Mouse (Mus musculus) heart, adult 8-10 months (tissue): Measurements from ENCODE around the gene Tmem126a. TPM values are rescaled to one million over a fixed set of nuclear protein-coding genes. Genes with fewer than 3 reads are reported as not detected.

Source experiments
- DNase-seq: peaks from one replicate; pipeline ENCODE4 v3.0.0; 2022; ENCODE audit warnings: low spot score
- total RNA-seq, 4 experiments: library from RNA; stranded (reverse); gene quantifications; 2 replicates each; pipeline ENCODE4 v1.2.4; 2022

The Tmem126a gene
- 100 to 1,000 TPM; 121 to 143 (median 131) TPM for total RNA-seq

DNA sequence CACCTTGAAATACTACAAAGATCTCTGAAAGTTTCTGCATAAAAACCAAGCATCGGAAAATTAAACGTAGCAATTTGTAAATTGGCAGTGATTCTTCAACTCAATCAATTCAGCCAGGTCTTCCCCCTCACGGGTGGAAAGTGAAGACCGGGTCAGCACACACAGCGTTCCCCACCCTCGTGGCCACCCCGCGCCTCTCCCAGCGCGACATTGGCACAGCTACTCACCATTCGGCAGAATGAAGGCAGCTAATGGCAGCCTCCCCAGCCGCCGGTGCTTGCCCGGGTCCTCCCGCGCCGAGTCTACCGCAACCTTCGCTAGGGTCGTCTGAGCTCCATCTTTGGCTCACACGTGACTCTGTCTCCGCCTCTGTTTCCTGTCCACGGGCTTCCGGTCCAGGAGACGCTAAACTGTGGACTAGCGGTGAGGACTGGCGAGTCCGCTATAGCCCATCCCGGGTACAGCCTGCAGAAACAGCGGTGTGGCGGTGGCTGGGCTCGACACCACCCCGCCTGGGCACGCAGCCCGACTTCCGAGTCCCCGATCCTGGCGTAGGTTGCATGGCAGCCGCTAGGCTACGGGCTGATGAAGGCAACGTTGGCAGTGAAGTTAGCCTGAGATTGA lies at the start of gene Tmem126a:
Tmem126a (minus strand) TSS at position 385 of the 624 bp plus-strand sequence.
- DNase-seq: peak; percentile 90

GRCm38 (mm10) chr7:90482607-90483006 lies 25.6 kb upstream of the Tmem126a start:
- no peak for DNase-seq

- DNase-seq: peak; percentile 9
These were observed 19.6 kb upstream of the Tmem126a start, which contains the start of gene Dlg2 for GRCm38 (mm10) chr7:90476313-90477245. TSS of gene Dlg2 (plus strand) at chr7:90476672.

DNA sequence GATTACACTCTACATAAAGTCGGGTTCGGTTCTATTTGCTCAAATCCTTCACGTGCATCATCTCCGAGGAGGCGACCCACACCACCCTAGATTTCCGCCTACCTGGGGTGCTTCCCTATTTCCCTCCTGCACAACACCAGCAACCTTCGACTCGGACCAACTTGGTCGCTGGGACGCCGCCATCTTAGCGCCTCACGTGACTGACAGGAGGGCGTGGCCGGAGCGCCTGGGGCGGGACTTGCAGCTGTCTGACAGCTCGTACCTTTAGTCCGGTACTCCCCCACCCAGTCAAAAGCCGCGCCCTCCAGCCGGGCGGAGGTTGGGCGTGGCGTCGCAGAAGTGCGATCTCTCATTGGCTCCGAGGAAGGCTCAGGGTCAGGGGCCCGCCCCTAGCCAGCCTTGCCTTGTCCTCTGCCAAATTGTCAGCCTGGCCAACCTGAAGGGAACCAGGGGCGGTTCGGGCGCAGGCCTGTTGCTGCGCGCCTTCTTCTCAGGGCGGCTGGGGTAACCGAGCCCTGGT lies 18.8 kb upstream of the Tmem126a start, which contains the start of gene Tmem126b:
Tmem126b (minus strand) TSS at position 209 of the 520 bp plus-strand sequence.
- peak; percentile 100 for DNase-seq

DNA sequence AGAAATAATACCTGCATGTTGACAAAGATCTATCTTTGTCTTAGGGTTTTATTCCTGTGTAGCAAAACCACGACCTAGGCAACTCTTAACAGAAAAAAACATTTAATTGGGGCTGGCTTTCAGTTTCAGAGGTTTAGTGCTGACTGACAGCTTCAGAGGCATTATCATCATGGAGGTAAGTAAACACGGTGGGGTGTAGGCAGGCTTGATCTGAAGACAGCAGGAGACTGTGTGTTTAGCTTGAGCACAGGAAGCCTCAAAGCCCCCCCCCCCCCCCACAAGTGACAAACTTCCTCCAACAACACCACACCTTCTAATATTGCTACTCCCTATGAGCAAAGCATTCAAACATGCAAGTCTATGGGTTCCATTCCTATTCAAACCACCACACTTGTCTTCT lies 16.5 kb upstream of the Tmem126a start:
- no peak for DNase-seq

DNA sequence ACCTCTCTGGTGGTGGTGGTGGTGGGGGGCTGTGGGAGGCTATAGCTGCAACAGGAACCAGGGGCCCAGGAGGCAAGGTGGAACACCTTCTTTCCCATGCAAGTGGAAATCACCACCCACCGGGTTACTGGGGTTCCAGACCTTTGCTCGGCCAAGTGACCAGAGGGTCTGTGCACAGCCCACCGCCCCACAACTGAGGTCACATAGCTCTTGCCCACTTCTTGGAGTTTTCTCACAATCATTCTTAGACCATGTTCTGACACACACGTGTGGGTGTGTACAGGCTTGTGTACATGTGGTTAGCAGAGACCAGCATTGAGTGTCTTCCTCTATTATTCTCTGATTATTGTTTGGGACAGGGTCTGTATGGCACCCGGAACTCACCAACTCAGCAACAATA lies 4.4 kb upstream of the Tmem126a start:
- no peak for DNase-seq

DNA sequence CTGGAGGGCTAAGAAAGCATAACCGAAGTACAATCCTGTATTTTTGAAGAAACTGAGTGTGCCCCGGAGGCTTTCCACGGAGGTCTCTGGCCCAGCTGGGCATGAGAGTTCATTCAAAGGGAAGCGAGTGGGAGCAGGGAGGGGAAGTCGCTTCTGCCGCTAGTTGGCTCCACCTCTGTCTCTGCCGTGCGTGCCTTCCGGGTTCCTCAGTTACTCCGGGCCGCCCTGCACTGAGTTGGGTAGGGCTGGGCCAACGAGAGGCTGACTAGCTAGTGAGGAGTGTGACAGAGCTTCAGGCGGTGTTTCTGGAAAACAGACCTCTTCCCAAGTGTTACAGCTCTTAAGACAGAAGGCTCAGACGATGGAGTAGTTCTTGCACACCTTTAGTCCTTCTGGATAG lies 3.9 kb upstream of the Tmem126a start:
- DNase-seq: peak; percentile 12

DNA sequence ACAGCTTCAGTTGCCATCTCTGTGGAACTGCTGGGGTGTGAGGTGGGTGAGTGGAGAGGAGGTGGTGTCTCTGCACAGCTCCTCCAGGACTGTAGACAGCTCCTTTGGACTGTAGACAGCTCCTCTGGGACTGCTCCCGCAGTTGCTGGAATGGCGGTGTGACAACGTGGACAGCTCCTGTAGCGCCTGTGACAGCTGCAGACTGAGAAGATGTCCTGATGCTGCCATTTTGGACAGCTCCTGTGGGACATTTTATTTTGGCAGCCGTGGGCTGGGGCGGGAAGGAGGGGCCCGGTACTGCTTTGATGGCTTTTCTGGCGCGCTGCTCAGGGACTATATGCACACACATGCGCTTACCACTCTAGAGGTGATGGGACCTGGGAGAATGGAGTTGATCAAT lies 3.3 kb upstream of the Tmem126a start:
- no peak for DNase-seq

GRCm38 (mm10) chr7:90457517-90457916 lies 488 bp upstream of the Tmem126a start:
- DNase-seq: peak; percentile 13

GRCm38 (mm10) chr7:90456149-90456844 lies 732 bp downstream of the Tmem126a start:
- no peak for DNase-seq

DNA sequence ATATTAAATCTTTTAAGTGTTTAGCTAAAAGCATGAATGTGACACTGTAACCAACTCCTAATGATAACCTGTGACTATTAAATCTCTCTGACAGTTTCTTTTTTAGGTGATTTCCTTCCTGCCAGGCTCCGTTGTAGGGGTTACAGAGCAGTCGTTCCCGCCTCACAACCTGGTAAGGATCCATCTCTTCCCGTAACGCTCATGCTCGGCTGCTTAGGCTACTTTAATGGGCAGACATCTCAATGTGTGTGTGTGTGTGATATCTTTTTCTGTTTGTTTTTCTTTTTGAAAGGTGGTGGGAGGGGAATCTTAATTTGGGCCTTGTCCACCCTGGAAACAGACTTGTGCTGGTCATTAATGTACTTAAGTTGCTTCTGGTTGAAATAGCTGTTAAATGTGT lies 12.8 kb downstream of the Tmem126a start:
- no peak for DNase-seq

GRCm38 (mm10) chr7:90443101-90444091 lies 13.6 kb downstream of the Tmem126a start:
- peak; percentile 41 for DNase-seq

GRCm38 (mm10) chr7:90442518-90443080 lies 14.4 kb downstream of the Tmem126a start, which contains the start of gene Crebzf:
TSS of gene Crebzf (plus strand) at chr7:90442729.
- peak; percentile 95 for DNase-seq

DNA sequence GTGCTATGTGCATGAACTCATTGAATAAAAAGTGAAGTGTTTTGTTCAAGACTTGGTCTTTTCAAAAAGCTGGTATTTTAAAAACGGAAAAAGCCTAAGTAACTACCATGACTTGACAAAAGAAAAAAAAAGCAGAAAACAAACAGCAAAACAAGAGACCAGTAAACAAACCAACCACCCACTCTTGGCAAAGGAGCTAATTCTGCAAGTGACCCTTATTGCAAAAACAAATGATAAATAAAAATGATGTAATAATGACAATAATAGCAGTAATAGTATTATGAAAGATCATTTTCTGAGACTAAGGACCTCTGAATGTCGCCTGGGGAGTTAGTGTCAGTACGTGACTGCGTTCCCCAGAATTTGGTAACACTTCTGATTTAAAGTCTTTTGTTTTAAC lies 15.0 kb downstream of the Tmem126a start:
- no peak for DNase-seq

DNA sequence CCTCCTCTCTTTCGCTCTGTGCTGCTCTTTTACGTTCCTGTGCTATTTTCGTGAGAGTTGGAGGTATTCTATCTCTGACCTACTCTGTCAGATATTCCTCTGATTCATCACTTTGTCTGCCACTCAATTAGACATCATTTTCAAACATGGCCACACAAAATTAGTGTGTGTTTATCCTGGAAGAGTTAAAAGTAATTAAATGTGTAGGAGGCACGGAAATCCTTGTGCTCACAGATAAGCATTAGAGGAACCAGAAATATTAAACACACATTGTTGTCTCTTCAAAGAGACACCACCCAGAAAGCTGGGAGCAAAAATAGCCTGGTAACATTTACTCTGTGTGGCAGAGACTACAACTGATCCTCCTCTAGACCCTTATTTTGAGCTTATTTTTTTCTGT lies 17.0 kb downstream of the Tmem126a start:
- DNase-seq: no peak

DNA sequence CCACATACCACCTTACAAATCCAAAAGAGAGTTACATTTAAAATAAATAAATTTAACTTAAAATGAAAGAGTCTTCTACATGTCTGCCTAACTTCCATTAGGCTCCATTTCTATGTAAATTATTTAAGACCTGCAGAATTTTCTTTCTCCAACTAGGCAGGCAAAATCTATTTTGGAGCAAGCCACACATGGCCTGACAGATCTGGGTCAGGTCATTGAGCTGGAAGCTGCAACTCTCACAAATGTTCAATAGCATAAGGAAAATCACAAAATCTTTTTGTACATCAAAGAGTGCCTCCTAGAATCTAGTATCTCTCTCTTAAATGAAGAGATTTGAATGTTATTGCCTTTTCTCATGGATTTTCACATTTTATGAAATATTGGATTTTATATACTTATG lies 24.8 kb downstream of the Tmem126a start:
- DNase-seq: no peak

DNA sequence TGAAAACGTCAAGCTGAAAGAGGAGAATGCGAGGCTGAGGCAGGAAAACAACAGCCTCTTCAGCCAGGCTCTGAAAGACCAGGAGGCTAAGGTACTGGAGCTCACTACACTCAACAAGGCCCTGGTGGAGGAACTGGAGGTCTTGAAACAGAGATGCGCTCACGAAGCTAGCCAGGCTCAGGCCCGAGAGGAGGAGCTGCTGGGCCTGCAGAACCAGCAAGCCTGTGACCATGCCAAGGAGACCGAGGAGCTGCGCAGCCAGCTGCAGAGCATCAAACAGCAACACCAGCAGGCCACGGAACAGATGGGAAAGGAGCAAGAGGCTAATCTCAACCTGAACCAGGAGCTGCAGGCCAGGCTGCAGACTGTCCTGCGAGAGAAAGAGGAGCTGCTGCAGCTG lies 30.0 kb downstream of the Tmem126a start:
- DNase-seq: peak; percentile 11

- peak; percentile 86 for DNase-seq
These were observed 30.7 kb downstream of the Tmem126a start, which contains the start of gene Ccdc89 for GRCm38 (mm10) chr7:90426020-90427001. TSS of gene Ccdc89 (plus strand) at chr7:90426577.

- DNase-seq: peak; percentile 58
These were observed 47.1 kb downstream of the Tmem126a start for GRCm38 (mm10) chr7:90409934-90410333.
